Mouse (Mus musculus) splenic B cell, adult 2 months (primary cell): ENCODE results near the gene Elac2.

Experiments used
- DNase-seq: peaks from one replicate; pipeline ENCODE4 v3.0.0-alpha.2; 2011; ENCODE audit warnings: low read depth, low spot score
- H3K27me3 ChIP-seq: 2 replicates; pipeline ENCODE4 v1.6.1; 2012; ENCODE audit warnings: mild to moderate bottlenecking, low read length, moderate library complexity, mixed read lengths; ENCODE audit not compliant: control insufficient read depth, poor library complexity, insufficient read depth, severe bottlenecking
- H3K36me3 ChIP-seq: 2 replicates; pipeline ENCODE4 v1.6.1; 2012; ENCODE audit warnings: mild to moderate bottlenecking, low read length, moderate library complexity, mixed read lengths; ENCODE audit not compliant: control insufficient read depth, poor library complexity, insufficient read depth, severe bottlenecking

Gene Elac2

GRCm38 (mm10) chr11:65049090-65049489 is 70.3 kb downstream of the Elac2 start:
- Histone ChIP-seq H3K36me3 (no peaks in the 10 kb centered on the region), H3K27me3 (no peaks in the 10 kb centered on the region)
- no peak for DNase-seq

DNA sequence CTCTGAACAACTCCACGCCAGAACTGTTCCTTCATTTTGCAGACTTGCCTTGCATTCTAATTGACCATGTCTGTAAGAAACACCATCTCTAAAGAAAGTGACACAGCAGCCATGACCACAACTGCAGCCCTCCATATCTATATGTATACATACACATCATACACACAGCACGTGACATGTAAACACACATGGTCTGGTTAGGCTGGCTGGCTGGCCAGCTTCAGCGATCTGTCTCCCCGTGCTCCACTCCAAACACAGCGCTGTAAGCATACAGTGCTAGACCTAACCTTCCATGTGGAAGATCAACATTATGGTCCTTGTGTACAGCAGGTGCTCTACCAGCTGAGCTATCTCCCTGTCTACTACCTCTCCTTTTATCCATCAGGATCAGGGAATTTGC is 72.0 kb downstream of the Elac2 start:
- Histone ChIP-seq H3K36me3 (no peaks in the 10 kb centered on the region), H3K27me3 (no peaks in the 10 kb centered on the region)
- no peak for DNase-seq
